Mouse (Mus musculus): Measurements from ENCODE around the gene Tmem81. TPM values are rescaled to one million over a fixed set of nuclear protein-coding genes. Genes with fewer than 3 reads are reported as not detected.
A peak's percentile ranks its signal among the peaks of the same experiment; 100 is the strongest.

The Tmem81 gene
- polyA plus RNA-seq, 1 experiment from 2014 or later, result 0.92 TPM

DNA sequence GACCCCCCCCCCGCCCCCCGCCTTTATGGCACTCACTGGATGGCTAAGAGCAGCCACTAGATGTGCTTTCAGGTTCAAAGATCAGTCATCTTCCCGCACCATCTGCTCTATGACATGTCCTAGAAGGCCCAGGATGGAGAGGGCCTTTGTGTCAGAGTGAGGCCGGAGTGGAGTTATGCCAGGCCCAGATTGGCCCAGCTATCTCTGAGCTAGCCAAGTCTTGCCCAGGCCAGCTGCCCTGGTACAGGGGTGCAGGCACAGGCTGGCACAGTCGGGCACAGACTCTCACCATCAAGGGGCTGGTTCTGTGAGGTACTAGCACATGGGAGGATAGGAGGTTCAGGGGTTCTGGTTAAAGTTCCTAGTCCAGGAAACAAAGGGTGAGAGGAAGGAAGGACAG, 31.7 kb downstream of the Tmem81 start:
- Histone ChIP-seq H3K27me3 (ENCODE audit: control insufficient read depth, insufficient read depth, low read depth, low read length) (peaks cover 38% of the 10 kb centered on the region), H3K36me3 (ENCODE audit: control insufficient read depth, insufficient read depth) (no peaks in the 10 kb centered on the region), H3K9ac (ENCODE audit: low read depth, low read length) (no peak overlapping the region), H3K4me2 (ENCODE audit: low read depth, low read length) (no peak overlapping the region), H3K27ac (ENCODE audit: low read length) (no peak overlapping the region), H3K4me3 (ENCODE audit: low read depth, low read length) (no peak overlapping the region), H3K9me3 (replicated peaks; ENCODE audit: control insufficient read depth, low read length) (no peaks in the 10 kb centered on the region), H3K4me1 (ENCODE audit: control insufficient read depth, low read depth, low read length) (no peaks in the 10 kb centered on the region)
- WGBS (ENCODE audit: insufficient replicate concordance), result 51% methylated on average over 5 of the region's 5 CpGs
- ATAC-seq (ENCODE audit: low read depth), result no peak

GRCm38 (mm10) chr1:132540701-132541100, 34.7 kb downstream of the Tmem81 start:
- peaks cover 50% of the 10 kb centered on the region for H3K27me3 ChIP-seq (ENCODE audit: control insufficient read depth, insufficient read depth, low read depth, low read length)
- no peaks in the 10 kb centered on the region for H3K9me3 ChIP-seq (replicated peaks; ENCODE audit: control insufficient read depth, low read length)
- 37% methylated on average over 7 of the region's 7 CpGs for WGBS (ENCODE audit: insufficient replicate concordance)
- no peak overlapping the region for H3K4me2 ChIP-seq (ENCODE audit: low read depth, low read length)
- no peak overlapping the region for H3K4me3 ChIP-seq (ENCODE audit: low read depth, low read length)
- no peak overlapping the region for H3K27ac ChIP-seq (ENCODE audit: low read length)
- no peak overlapping the region for H3K9ac ChIP-seq (ENCODE audit: low read depth, low read length)
- no peaks in the 10 kb centered on the region for H3K4me1 ChIP-seq (ENCODE audit: control insufficient read depth, low read depth, low read length)
- no peaks in the 10 kb centered on the region for H3K36me3 ChIP-seq (ENCODE audit: control insufficient read depth, insufficient read depth)
- ATAC-seq (ENCODE audit: low read depth), result no peak

GRCm38 (mm10) chr1:132541171-132541823, 35.3 kb downstream of the Tmem81 start:
- Histone ChIP-seq H3K4me3 (ENCODE audit: low read depth, low read length) (no peak overlapping the region), H3K36me3 (ENCODE audit: control insufficient read depth, insufficient read depth) (no peaks in the 10 kb centered on the region), H3K9me3 (replicated peaks; ENCODE audit: control insufficient read depth, low read length) (no peaks in the 10 kb centered on the region), H3K27ac (ENCODE audit: low read length) (no peak overlapping the region), H3K9ac (ENCODE audit: low read depth, low read length) (no peak overlapping the region), H3K4me2 (ENCODE audit: low read depth, low read length) (no peak overlapping the region), H3K27me3 (ENCODE audit: control insufficient read depth, insufficient read depth, low read depth, low read length) (peaks cover 50% of the 10 kb centered on the region), H3K4me1 (ENCODE audit: control insufficient read depth, low read depth, low read length) (no peaks in the 10 kb centered on the region)
- 6% methylated on average over 14 of the region's 14 CpGs for WGBS (ENCODE audit: insufficient replicate concordance)
- ATAC-seq (ENCODE audit: low read depth), result no peak

DNA sequence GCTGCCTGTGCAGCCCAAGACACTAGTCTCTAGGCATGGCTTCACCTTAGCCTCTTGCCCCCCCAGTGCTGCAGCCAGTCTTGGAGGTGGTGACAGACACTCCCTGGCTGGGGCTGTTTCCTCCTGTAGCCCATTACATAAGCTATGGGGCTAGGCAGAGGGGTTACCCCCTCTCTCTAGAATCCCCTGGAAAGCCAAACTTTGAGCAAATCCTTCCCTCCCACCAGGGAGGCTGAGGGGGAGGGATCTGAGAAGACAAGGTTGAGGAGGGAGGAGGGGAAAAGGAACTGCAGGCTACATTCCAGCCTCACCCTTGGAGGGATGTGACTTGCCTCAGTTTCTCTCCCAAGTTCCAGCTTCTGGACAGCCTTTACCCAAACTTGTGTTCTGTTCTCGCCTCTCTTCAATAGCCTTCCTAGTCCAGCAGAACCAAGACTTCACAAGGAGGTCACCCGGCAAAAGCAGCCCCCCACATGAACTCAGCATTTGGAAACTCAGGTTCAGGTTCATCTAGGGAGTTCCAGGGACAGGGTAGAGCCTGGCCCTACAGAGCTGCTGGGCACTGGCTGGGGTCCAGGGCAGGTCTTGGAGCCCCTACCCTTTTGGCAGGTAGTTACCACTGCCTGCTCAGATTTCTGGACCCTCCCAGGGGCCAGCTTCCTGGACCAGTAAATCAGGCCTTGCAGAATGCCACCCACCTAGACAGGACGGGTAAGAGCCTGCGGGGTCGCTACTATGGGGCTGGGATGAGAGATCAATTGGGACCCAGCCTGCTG, 36.0 kb downstream of the Tmem81 start:
- no peaks in the 10 kb centered on the region for H3K4me1 ChIP-seq (ENCODE audit: control insufficient read depth, low read depth, low read length)
- H3K4me2 ChIP-seq (ENCODE audit: low read depth, low read length), result no peak overlapping the region
- peaks cover 50% of the 10 kb centered on the region for H3K27me3 ChIP-seq (ENCODE audit: control insufficient read depth, insufficient read depth, low read depth, low read length)

DNA sequence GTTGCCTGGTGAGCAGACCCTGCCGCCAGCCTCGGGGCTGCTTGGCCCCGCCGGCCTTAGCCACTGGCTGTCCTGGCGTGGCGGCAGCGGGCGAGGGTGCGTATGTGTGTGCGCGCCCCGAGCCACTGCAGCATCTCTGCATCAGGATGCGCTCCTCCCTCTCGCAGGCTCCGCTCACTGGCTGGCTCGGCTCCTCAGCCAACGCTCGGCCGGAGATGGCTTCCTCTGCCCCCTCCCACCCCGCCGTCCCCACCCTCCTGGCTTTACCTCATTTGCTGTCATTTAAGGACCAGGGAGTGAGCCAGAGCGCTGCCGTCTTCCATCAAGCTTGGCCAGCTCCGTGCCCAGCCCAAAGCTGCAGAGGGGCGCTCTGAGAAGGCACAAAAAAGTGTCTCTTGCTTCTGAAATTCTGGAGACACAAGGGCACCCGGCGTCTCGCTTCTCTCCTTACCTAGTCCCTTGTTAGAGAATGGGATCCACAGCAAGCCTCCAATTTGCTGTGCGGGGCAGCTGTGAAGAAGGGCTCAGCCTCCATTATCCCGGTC, 36.8 kb downstream of the Tmem81 start, which contains the start of gene Cntn2:
Gene Cntn2, minus strand, starts transcription at position 495 of the 545 bp plus-strand sequence.
- no peak within 1 kb of the TSS for H3K9ac ChIP-seq (ENCODE audit: low read depth, low read length)
- no peak for ATAC-seq (ENCODE audit: low read depth)
- no peak within 1 kb of the TSS for H3K4me2 ChIP-seq (ENCODE audit: low read depth, low read length)
- peaks cover 50% of the 10 kb centered on the region for H3K27me3 ChIP-seq (ENCODE audit: control insufficient read depth, insufficient read depth, low read depth, low read length)
- 4% methylated on average over 30 of the region's 30 CpGs for WGBS (ENCODE audit: insufficient replicate concordance)
- H3K36me3 ChIP-seq (ENCODE audit: control insufficient read depth, insufficient read depth), result no peaks in the 10 kb centered on the region
- H3K27ac ChIP-seq (ENCODE audit: low read length), result no peak within 1 kb of the TSS
- no peaks in the 10 kb centered on the region for H3K9me3 ChIP-seq (replicated peaks; ENCODE audit: control insufficient read depth, low read length)
- H3K4me3 ChIP-seq (ENCODE audit: low read depth, low read length), result no peak within 1 kb of the TSS
- no peaks in the 10 kb centered on the region for H3K4me1 ChIP-seq (ENCODE audit: control insufficient read depth, low read depth, low read length)

More for the DNA sequence above, 36.0 kb downstream of the Tmem81 start:
- Histone ChIP-seq H3K4me3 (ENCODE audit: low read depth, low read length) (no peak overlapping the region), H3K36me3 (ENCODE audit: control insufficient read depth, insufficient read depth) (no peaks in the 10 kb centered on the region), H3K9ac (ENCODE audit: low read depth, low read length) (no peak overlapping the region), H3K27ac (ENCODE audit: low read length) (no peak overlapping the region), H3K9me3 (replicated peaks; ENCODE audit: control insufficient read depth, low read length) (no peaks in the 10 kb centered on the region)
- WGBS (ENCODE audit: insufficient replicate concordance), result 10% methylated on average over 5 of the region's 5 CpGs
- no peak for ATAC-seq (ENCODE audit: low read depth)

- no peak overlapping the region for H3K4me3 ChIP-seq (ENCODE audit: low read depth, low read length)
- H3K27ac ChIP-seq (ENCODE audit: low read length), result no peak overlapping the region
- H3K4me1 ChIP-seq (ENCODE audit: control insufficient read depth, low read depth, low read length), result no peaks in the 10 kb centered on the region
- no peaks in the 10 kb centered on the region for H3K9me3 ChIP-seq (replicated peaks; ENCODE audit: control insufficient read depth, low read length)
- no peaks in the 10 kb centered on the region for H3K36me3 ChIP-seq (ENCODE audit: control insufficient read depth, insufficient read depth)
- ATAC-seq (ENCODE audit: low read depth), result no peak
- H3K4me2 ChIP-seq (ENCODE audit: low read depth, low read length), result no peak overlapping the region
- peaks cover 46% of the 10 kb centered on the region for H3K27me3 ChIP-seq (ENCODE audit: control insufficient read depth, insufficient read depth, low read depth, low read length)
- WGBS (ENCODE audit: insufficient replicate concordance), result 53% methylated on average over 8 of the region's 8 CpGs
- H3K9ac ChIP-seq (ENCODE audit: low read depth, low read length), result no peak overlapping the region
Observed at GRCm38 (mm10) chr1:132543789-132544188, 37.8 kb downstream of the Tmem81 start.

DNA sequence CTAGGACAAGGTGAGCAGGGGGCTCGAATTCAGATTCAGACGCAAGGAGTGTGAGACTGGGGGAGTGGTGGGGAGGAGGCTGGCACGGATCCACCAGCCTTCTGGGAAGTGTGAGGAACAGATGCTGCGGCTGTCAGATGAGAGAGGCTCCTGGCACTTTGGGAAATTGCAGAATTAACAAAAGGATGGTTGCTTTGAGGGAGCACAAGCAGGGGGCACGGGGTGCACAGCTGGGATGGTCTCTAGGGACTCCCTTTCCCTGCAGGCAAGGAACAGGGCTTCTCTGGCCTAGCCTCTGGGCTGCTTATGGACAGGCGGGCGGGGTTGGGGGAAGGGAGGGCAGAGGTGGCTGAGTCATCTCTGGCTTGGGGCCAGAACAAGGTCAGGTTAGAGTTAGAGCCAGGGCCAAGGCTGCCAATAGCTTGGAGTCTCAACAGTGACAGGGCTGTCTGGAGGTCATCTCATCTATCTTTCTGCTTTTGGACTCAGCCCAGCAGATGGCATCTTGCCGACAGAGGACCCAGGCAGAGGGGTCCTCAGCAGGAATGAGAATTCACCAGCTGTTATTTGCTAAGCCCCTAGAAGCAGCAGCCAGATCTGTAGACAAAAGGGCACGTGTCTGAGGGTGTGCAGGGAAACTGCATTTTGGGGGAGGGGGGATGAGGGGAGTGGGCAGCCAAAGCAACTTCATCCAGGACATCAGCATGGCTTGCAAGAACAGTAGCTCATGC, 52.0 kb downstream of the Tmem81 start:
- Histone ChIP-seq H3K27me3 (ENCODE audit: control insufficient read depth, insufficient read depth, low read depth, low read length) (peaks cover 3% of the 10 kb centered on the region), H3K4me2 (ENCODE audit: low read depth, low read length) (no peak overlapping the region), H3K36me3 (ENCODE audit: control insufficient read depth, insufficient read depth) (no peaks in the 10 kb centered on the region), H3K9me3 (replicated peaks; ENCODE audit: control insufficient read depth, low read length) (no peaks in the 10 kb centered on the region), H3K9ac (ENCODE audit: low read depth, low read length) (no peak overlapping the region), H3K4me3 (ENCODE audit: low read depth, low read length) (no peak overlapping the region), H3K4me1 (ENCODE audit: control insufficient read depth, low read depth, low read length) (no peaks in the 10 kb centered on the region; the same call in 1 of the 2 replicates), H3K27ac (ENCODE audit: low read length) (no peak overlapping the region)
- ATAC-seq (ENCODE audit: low read depth), result peak; percentile 47
- WGBS (ENCODE audit: insufficient replicate concordance), result 31% methylated on average over 9 of the region's 9 CpGs
